Mouse (Mus musculus): ENCODE results near the gene Smco2. TPM values are rescaled to one million over a fixed set of nuclear protein-coding genes. Genes with fewer than 3 reads are reported as not detected.

The Smco2 gene
- polyA plus RNA-seq (2014; fragmentation: Illumina TruSeq; extraction: RNeasy Lipid Tissue Mini Kit (QIAGEN cat#74804); ENCODE audit: low read depth, low replicate concordance), result not detected

DNA sequence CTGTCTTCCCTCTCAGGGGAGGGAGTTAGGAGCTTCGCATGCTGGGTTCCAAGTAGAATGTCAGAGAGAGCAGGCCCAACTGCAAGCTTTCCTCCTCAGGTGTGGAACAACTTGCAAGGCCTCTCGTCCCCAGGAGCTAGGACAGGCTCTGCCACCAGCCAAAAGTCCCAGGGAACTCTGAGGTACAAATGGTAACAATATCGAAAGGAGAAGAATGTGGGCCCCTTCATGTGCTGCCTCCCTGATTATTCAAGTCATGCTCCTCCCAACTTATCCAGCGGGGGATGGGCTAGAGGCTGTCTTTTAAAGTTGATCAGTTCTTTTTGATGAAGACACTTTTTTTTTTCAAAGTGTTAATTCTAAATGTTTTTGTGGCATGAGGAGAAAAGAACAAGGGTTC is at the start of gene Smco2:
Smco2 (plus strand) TSS at position 55 of the 400 bp plus-strand sequence.

DNA sequence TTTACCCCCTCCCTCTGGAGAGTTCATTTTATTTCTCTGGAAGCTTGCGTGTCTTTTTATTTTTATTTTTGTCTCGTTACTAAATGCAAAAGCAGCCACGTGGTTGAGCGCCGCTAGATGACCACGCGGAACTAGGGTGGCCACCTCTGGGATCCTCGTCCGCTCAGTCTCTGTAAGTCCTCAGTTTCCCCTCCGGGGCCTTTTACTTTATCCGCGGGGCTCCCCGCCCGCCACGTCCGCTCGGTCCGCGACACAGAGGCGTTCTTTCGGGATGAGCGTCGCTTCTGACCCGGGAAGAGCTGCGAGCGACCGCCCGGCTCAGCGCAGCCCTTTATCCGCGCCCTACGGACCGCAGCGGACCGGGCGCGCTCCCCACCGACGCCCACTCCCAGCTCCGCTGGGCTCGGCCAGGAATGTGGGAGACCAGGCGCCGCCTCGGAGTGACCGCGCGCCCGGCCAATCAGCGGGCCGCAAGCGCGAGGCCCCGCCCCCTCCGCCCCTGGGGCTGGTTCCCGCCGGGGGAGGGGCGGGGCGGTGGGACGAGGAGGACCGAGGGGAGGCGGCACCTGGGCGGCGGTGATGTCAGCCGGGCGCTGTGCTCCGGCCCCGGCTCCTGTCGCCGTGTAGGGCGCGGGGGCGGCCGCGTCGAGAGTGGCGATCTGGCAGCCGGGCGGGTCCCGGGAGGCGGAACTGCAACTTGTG is 38.2 kb downstream of the Smco2 start, which contains the start of gene Ppfibp1:
Ppfibp1 (plus strand) TSS at position 530 of the 702 bp plus-strand sequence.

Other genes starting within 250 kb of the Smco2 start
- gene Med21, start 207.6 kb upstream of the Smco2 start, polyA plus RNA-seq (2014; fragmentation: Illumina TruSeq; extraction: RNeasy Lipid Tissue Mini Kit (QIAGEN cat#74804); ENCODE audit: low read depth, low replicate concordance), result 118 TPM
- 41.5 TPM for gene Tm7sf3, start 207.3 kb upstream of the Smco2 start, polyA plus RNA-seq (2014; fragmentation: Illumina TruSeq; extraction: RNeasy Lipid Tissue Mini Kit (QIAGEN cat#74804); ENCODE audit: low read depth, low replicate concordance)
- 19.0 TPM for gene Stk38l, start 125.1 kb upstream of the Smco2 start, polyA plus RNA-seq (2014; fragmentation: Illumina TruSeq; extraction: RNeasy Lipid Tissue Mini Kit (QIAGEN cat#74804); ENCODE audit: low read depth, low replicate concordance)
- gene Arntl2, start 54.0 kb upstream of the Smco2 start, polyA plus RNA-seq (2014; fragmentation: Illumina TruSeq; extraction: RNeasy Lipid Tissue Mini Kit (QIAGEN cat#74804); ENCODE audit: low read depth, low replicate concordance), result 0.69 TPM
- 20.0 TPM for gene Ppfibp1, start 38.4 kb downstream of the Smco2 start, polyA plus RNA-seq (2014; fragmentation: Illumina TruSeq; extraction: RNeasy Lipid Tissue Mini Kit (QIAGEN cat#74804); ENCODE audit: low read depth, low replicate concordance)
- not detected for gene 1700034J05Rik, start 104.3 kb downstream of the Smco2 start, polyA plus RNA-seq (2014; fragmentation: Illumina TruSeq; extraction: RNeasy Lipid Tissue Mini Kit (QIAGEN cat#74804); ENCODE audit: low read depth, low replicate concordance)
- gene Rep15, start 182.5 kb downstream of the Smco2 start, polyA plus RNA-seq (2014; fragmentation: Illumina TruSeq; extraction: RNeasy Lipid Tissue Mini Kit (QIAGEN cat#74804); ENCODE audit: low read depth, low replicate concordance), result 0.40 TPM
- 25.0 TPM for gene Mrps35, start 192.7 kb downstream of the Smco2 start, polyA plus RNA-seq (2014; fragmentation: Illumina TruSeq; extraction: RNeasy Lipid Tissue Mini Kit (QIAGEN cat#74804); ENCODE audit: low read depth, low replicate concordance)
- not detected for gene Mansc4, start 236.9 kb downstream of the Smco2 start, polyA plus RNA-seq (2014; fragmentation: Illumina TruSeq; extraction: RNeasy Lipid Tissue Mini Kit (QIAGEN cat#74804); ENCODE audit: low read depth, low replicate concordance)
- 5.8 TPM for gene Klhl42, start 241.3 kb downstream of the Smco2 start, polyA plus RNA-seq (2014; fragmentation: Illumina TruSeq; extraction: RNeasy Lipid Tissue Mini Kit (QIAGEN cat#74804); ENCODE audit: low read depth, low replicate concordance)